Mouse (Mus musculus) hindbrain, embryonic 10.5 days (tissue): Measurements from ENCODE around the gene Tmprss6. TPM values are rescaled to one million over a fixed set of nuclear protein-coding genes. Genes with fewer than 3 reads are reported as not detected.

Source experiments
- DNase-seq: peaks from one replicate; pipeline ENCODE4 v3.0.0-alpha.2; 2017; ENCODE audit warnings: low spot score
- H3K27ac ChIP-seq: fragments of 300-500 bp; sonication (generic); 2 replicates; pipeline ENCODE4 v1.5.1; 2016; ENCODE audit warnings: mild to moderate bottlenecking, moderate library complexity
- H3K27me3 ChIP-seq: fragments of 300-500 bp; sonication (generic); 2 replicates; pipeline ENCODE4 v1.6.1; 2016; ENCODE audit warnings: mild to moderate bottlenecking; ENCODE audit not compliant: poor library complexity, insufficient read depth, severe bottlenecking
- H3K36me3 ChIP-seq: fragments of 300-500 bp; sonication (generic); 2 replicates; pipeline ENCODE4 v1.6.1; 2016; ENCODE audit warnings: mild to moderate bottlenecking, moderate library complexity
- H3K4me1 ChIP-seq: fragments of 300-500 bp; sonication (generic); replicated peaks from 2 replicates; pipeline ENCODE4 v1.6.1; 2016; ENCODE audit warnings: mild to moderate bottlenecking
- H3K4me3 ChIP-seq: fragments of 300-500 bp; sonication (generic); 2 replicates; pipeline ENCODE4 v1.5.1; 2016; ENCODE audit warnings: mild to moderate bottlenecking, moderate library complexity
- H3K9me3 ChIP-seq: fragments of 300-500 bp; sonication (generic); 2 replicates; pipeline ENCODE4 v1.6.1; 2016; ENCODE audit warnings: mild to moderate bottlenecking, moderate library complexity
- WGBS: fragments of 180-500 bp; shearing (Covaris S2); methylation state at CpG from one replicate; pipeline ENCODE4 v1.1.7; 2016; 5-methylcytosine and 5-hydroxymethylcytosine counted together
- polyA plus RNA-seq: library from polyadenylated mRNA; unstranded; fragments of >200 nt; fragmentation: Nextera tagmentation; extraction: Ambion mirVana; gene quantifications from 2 replicates; pipeline ENCODE4 v1.2.1, GENCODE M21; 2016

The Tmprss6 gene
- polyA plus RNA-seq, 1 experiment from 2014 or later, result not detected

DNA sequence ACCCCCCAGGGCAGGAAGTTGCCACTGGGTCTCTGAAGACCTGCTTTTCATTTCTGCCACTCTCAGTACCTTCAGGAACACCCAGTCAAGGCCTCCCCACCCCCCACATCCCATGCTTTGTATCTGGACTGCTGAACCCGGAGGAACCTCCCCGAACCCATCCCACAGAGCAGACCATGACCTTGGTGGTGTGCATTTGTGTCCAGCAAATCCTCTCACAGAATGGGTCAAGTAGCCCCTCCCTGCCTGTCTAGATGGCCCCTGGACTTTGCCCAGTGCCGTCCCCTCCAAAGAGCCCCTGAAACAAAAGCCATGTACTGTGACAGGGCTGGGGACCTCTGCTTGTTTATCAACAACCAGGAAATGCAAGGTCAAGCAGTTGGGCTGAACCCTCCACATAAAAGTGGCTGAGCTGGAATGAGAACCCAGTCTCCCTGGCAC lies 65.1 kb downstream of the Tmprss6 start:
- peak overlapping the region; percentile 53 for H3K27ac ChIP-seq
- H3K4me1 ChIP-seq, result peaks cover 61% of the 10 kb centered on the region
- H3K36me3 ChIP-seq, result no peaks in the 10 kb centered on the region
- H3K9me3 ChIP-seq, result no peaks in the 10 kb centered on the region
- DNase-seq, result no peak
- H3K27me3 ChIP-seq, result peaks cover 21% of the 10 kb centered on the region
- H3K4me3 ChIP-seq, result no peak overlapping the region
- 34% methylated on average over 3 of the region's 3 CpGs for WGBS

GRCm38 (mm10) chr15:78402423-78402822 lies 66.0 kb downstream of the Tmprss6 start:
- Histone ChIP-seq H3K36me3 (no peaks in the 10 kb centered on the region), H3K4me3 (no peak overlapping the region), H3K27me3 (peaks cover 14% of the 10 kb centered on the region), H3K27ac (no peak overlapping the region), H3K9me3 (no peaks in the 10 kb centered on the region), H3K4me1 (peaks cover 52% of the 10 kb centered on the region)
- DNase-seq, result no peak
- WGBS, result 82% methylated on average over 7 of the region's 7 CpGs

DNA sequence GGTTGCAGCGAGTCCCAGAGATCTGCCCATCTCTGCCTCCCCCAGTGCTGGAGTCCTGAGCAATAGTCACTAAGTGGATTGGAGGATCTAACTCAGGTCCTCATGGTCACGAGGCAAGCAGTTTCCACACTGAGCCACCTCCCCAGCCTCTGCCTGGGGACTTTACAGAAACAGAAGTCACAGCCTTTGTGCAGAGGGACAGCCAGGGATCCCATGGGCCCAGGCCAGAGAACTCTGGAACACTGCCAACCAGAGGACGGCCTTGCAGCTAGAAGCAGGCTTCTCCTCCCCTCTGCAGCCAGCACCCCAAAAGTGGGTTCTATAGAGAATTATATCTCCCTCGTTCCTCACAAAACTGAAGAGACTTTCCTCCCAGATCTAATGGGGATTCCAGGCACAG lies 66.5 kb downstream of the Tmprss6 start:
- no peaks in the 10 kb centered on the region for H3K36me3 ChIP-seq
- no peak for DNase-seq
- no peak overlapping the region for H3K4me3 ChIP-seq
- WGBS, result 78% methylated on average over 4 of the region's 4 CpGs
- peaks cover 47% of the 10 kb centered on the region for H3K4me1 ChIP-seq
- H3K27me3 ChIP-seq, result peaks cover 14% of the 10 kb centered on the region
- no peaks in the 10 kb centered on the region for H3K9me3 ChIP-seq
- peak overlapping the region; percentile 59; the same call in 1 of the 2 replicates for H3K27ac ChIP-seq

- H3K36me3 ChIP-seq, result no peaks in the 10 kb centered on the region
- H3K9me3 ChIP-seq, result no peaks in the 10 kb centered on the region
- H3K27me3 ChIP-seq, result peaks cover 14% of the 10 kb centered on the region
- H3K4me3 ChIP-seq, result no peak overlapping the region
- H3K4me1 ChIP-seq, result peaks cover 42% of the 10 kb centered on the region
- no peak for DNase-seq
- 82% methylated on average over 6 of the region's 6 CpGs for WGBS
- no peak overlapping the region for H3K27ac ChIP-seq
Measured at GRCm38 (mm10) chr15:78401345-78401744, 67.1 kb downstream of the Tmprss6 start.

- Histone ChIP-seq H3K36me3 (no peaks in the 10 kb centered on the region), H3K4me3 (no peak within 1 kb of the TSS), H3K27me3 (peaks cover 4% of the 10 kb centered on the region; the same call in 1 of the 2 replicates), H3K9me3 (no peaks in the 10 kb centered on the region), H3K27ac (no peak within 1 kb of the TSS), H3K4me1 (peaks cover 7% of the 10 kb centered on the region; the same call in 1 of the 2 replicates)
- DNase-seq, result no peak
- WGBS, result 88% methylated on average over 8 of the region's 8 CpGs
Measured at GRCm38 (mm10) chr15:78395478-78395962, 72.9 kb downstream of the Tmprss6 start, which contains the start of gene Tex33. Tex33 (minus strand) TSS chr15:78395912.

GRCm38 (mm10) chr15:78390855-78391254 lies 77.6 kb downstream of the Tmprss6 start:
- Histone ChIP-seq H3K9me3 (no peaks in the 10 kb centered on the region), H3K4me3 (no peak overlapping the region), H3K27ac (no peak overlapping the region), H3K36me3 (no peaks in the 10 kb centered on the region), H3K27me3 (0 out of 2 replicates have a peak, but pooled peaks cover 4% of the 10 kb centered on the region), H3K4me1 (peaks cover 4% of the 10 kb centered on the region; the same call in 1 of the 2 replicates)
- DNase-seq, result no peak
- 88% methylated on average over 3 of the region's 3 CpGs for WGBS

Other genes starting within 250 kb of the Tmprss6 start
- 4.4 and 7.5 TPM in 2 replicates for gene Ncf4, start 223.8 kb downstream of the Tmprss6 start, polyA plus RNA-seq
- gene Csf2rb2, start 162.9 kb downstream of the Tmprss6 start, polyA plus RNA-seq, result 0.39 and 0.60 TPM in 2 replicates
- 2.3 and 3.8 TPM in 2 replicates for gene Csf2rb, start 142.9 kb downstream of the Tmprss6 start, polyA plus RNA-seq
- gene Tex33, start 72.7 kb downstream of the Tmprss6 start, polyA plus RNA-seq, result not detected in 2 replicates
- gene Tst, start 62.7 kb downstream of the Tmprss6 start, polyA plus RNA-seq, result 7.7 and 10.9 TPM in 2 replicates
- gene Mpst, start 62.2 kb downstream of the Tmprss6 start, polyA plus RNA-seq, result 1.4 and 1.5 TPM in 2 replicates
- gene Kctd17, start 40.1 kb downstream of the Tmprss6 start, polyA plus RNA-seq, result 66.4 and 73.5 TPM in 2 replicates
- not detected in 2 replicates for gene Il2rb, start 26.6 kb upstream of the Tmprss6 start, polyA plus RNA-seq
- 9.8 and 9.9 TPM in 2 replicates for gene C1qtnf6, start 62.8 kb upstream of the Tmprss6 start, polyA plus RNA-seq
- 0.04 and 0.22 TPM in 2 replicates for gene Sstr3, start 76.1 kb upstream of the Tmprss6 start, polyA plus RNA-seq
- 7.8 and 8.1 TPM in 2 replicates for gene Rac2, start 104.1 kb upstream of the Tmprss6 start, polyA plus RNA-seq
- gene Cyth4, start 128.4 kb upstream of the Tmprss6 start, polyA plus RNA-seq, result 4.9 and 8.1 TPM in 2 replicates